Mouse (Mus musculus) 3T3-L1 (cell line): ENCODE measurements around the gene Mast4.

Experiments
- DNase-seq: peaks from one replicate; pipeline ENCODE4 v3.0.0-alpha.2; 2015; ENCODE audit warnings: low read depth, low spot score

The Mast4 gene

GRCm38 (mm10) chr13:102695121-102695905 lies 639.0 kb downstream of the Mast4 start:
- DNase-seq = no peak

GRCm38 (mm10) chr13:102694154-102694553 lies 640.1 kb downstream of the Mast4 start:
- no peak for DNase-seq

GRCm38 (mm10) chr13:102693341-102693801 lies 640.9 kb downstream of the Mast4 start, which contains the start of gene Cd180:
Gene Cd180, plus strand, starts transcription at chr13:102693558.
- peak; percentile 6 for DNase-seq

GRCm38 (mm10) chr13:102691408-102692150 lies 642.7 kb downstream of the Mast4 start:
- DNase-seq = no peak

GRCm38 (mm10) chr13:102690184-102690583 lies 644.1 kb downstream of the Mast4 start:
- DNase-seq = peak; percentile 25

- no peak for DNase-seq
Observed at GRCm38 (mm10) chr13:102689201-102690090, 644.9 kb downstream of the Mast4 start.

- DNase-seq = no peak
Observed at GRCm38 (mm10) chr13:102688121-102688520, 646.2 kb downstream of the Mast4 start.

- no peak for DNase-seq
Observed at GRCm38 (mm10) chr13:102684890-102685289, 649.4 kb downstream of the Mast4 start.
